In genomic region chr3:34496839-34497238, GRCm38 (mm10) we compare ENCODE assay signal across 29 mouse cellular contexts.
DNase-seq lines count a peak whose midpoint lies in the region; ATAC-seq and TF ChIP-seq lines count a peak whose summit lies in the region.
"Had no signal": no experiment of that assay in that cellular context is flagged by ENCODE, and none has a peak within 500 bp of the region (broad histone marks: within the 10 kb centered on the region; RNA-seq: fewer than 3 reads in every experiment).

No protein-coding gene starts in this region.

- ATAC-seq in forebrain, embryonic 14.5 days = no peak
- ATAC-seq in forebrain, embryonic 11.5 days (replicated peaks; ENCODE audit: low FRiP score) = no peak
- ATAC-seq in intestine, postnatal 0 days = no peak
- ATAC-seq in intestine, embryonic 16.5 days = no peak
- ATAC-seq in midbrain, postnatal 0 days (ENCODE audit: low FRiP score) = no peak
- ATAC-seq: activated CD4-positive, CD25-positive, alpha-beta regulatory T cell, adult 4 months; CD4-positive, CD25-positive, alpha-beta regulatory T cell, adult 4 months; forebrain, postnatal 0 days; liver, embryonic 12.5 days; liver, postnatal 0 days; midbrain, embryonic 13.5 days had no signal

- H3K27me3 ChIP-seq in forebrain, embryonic 14.5 days (replicated peaks; ENCODE audit: control insufficient read depth, insufficient read depth, low read length) = no peaks in the 10 kb centered on the region
- H3K27me3 ChIP-seq in forebrain, embryonic 11.5 days (ENCODE audit: control insufficient read depth, insufficient read depth, low read length) = no peaks in the 10 kb centered on the region; the same call in 1 of the 2 replicates
- no peaks in the 10 kb centered on the region for H3K27me3 ChIP-seq in intestine, postnatal 0 days (replicated peaks; ENCODE audit: control insufficient read depth, insufficient read depth, low read length)
- no peaks in the 10 kb centered on the region for H3K27me3 ChIP-seq in intestine, embryonic 16.5 days (replicated peaks; ENCODE audit: control insufficient read depth, insufficient read depth, low read length)
- no peaks in the 10 kb centered on the region for H3K27me3 ChIP-seq in midbrain, postnatal 0 days (ENCODE audit: insufficient read depth, low read length)
- H3K27me3 ChIP-seq in midbrain, embryonic 10.5 days (ENCODE audit: low read depth, poor library complexity, severe bottlenecking) = 0 out of 2 replicates have a peak, but pooled peaks cover 2% of the 10 kb centered on the region
- H3K27me3 ChIP-seq: heart, embryonic 13.5 days; limb, embryonic 12.5 days; liver, embryonic 12.5 days; stomach, embryonic 15.5 days had no signal

- no peaks in the 10 kb centered on the region for H3K9me3 ChIP-seq in forebrain, embryonic 14.5 days (replicated peaks; ENCODE audit: control insufficient read depth, low read length)
- no peaks in the 10 kb centered on the region for H3K9me3 ChIP-seq in forebrain, embryonic 11.5 days (ENCODE audit: control insufficient read depth, low read length)
- no peaks in the 10 kb centered on the region for H3K9me3 ChIP-seq in intestine, postnatal 0 days (ENCODE audit: control insufficient read depth)
- no peaks in the 10 kb centered on the region for H3K9me3 ChIP-seq in intestine, embryonic 16.5 days (ENCODE audit: control insufficient read depth, low read length)
- no peaks in the 10 kb centered on the region for H3K9me3 ChIP-seq in midbrain, postnatal 0 days (ENCODE audit: low read length)
- H3K9me3 ChIP-seq in midbrain, embryonic 10.5 days (replicated peaks) = no peaks in the 10 kb centered on the region
- H3K9me3 ChIP-seq: heart, embryonic 13.5 days; hindbrain, embryonic 10.5 days; limb, embryonic 12.5 days; liver, embryonic 12.5 days; midbrain, embryonic 13.5 days; stomach, embryonic 15.5 days had no signal

- H3K4me1 ChIP-seq in forebrain, embryonic 14.5 days (ENCODE audit: control insufficient read depth, insufficient read depth, low read length) = no peaks in the 10 kb centered on the region
- H3K4me1 ChIP-seq in forebrain, embryonic 11.5 days (replicated peaks; ENCODE audit: control insufficient read depth, insufficient read depth, low read length) = no peaks in the 10 kb centered on the region
- no peaks in the 10 kb centered on the region for H3K4me1 ChIP-seq in intestine, postnatal 0 days (replicated peaks; ENCODE audit: control insufficient read depth, insufficient read depth, low read length)
- no peaks in the 10 kb centered on the region for H3K4me1 ChIP-seq in intestine, embryonic 16.5 days (ENCODE audit: control insufficient read depth, insufficient read depth, low read length)
- no peaks in the 10 kb centered on the region for H3K4me1 ChIP-seq in midbrain, postnatal 0 days (ENCODE audit: insufficient read depth, low read length)
- H3K4me1 ChIP-seq in midbrain, embryonic 10.5 days = no peaks in the 10 kb centered on the region
- H3K4me1 ChIP-seq: heart, embryonic 13.5 days; hindbrain, embryonic 10.5 days; limb, embryonic 12.5 days; liver, embryonic 12.5 days; midbrain, embryonic 13.5 days; stomach, embryonic 15.5 days had no signal

- H3K9ac ChIP-seq in forebrain, embryonic 14.5 days (ENCODE audit: low read length) = no peak overlapping the region
- H3K9ac ChIP-seq in forebrain, embryonic 11.5 days (ENCODE audit: low read length) = no peak overlapping the region
- H3K9ac ChIP-seq in intestine, postnatal 0 days (ENCODE audit: low read depth, low read length) = no peak overlapping the region
- no peak overlapping the region for H3K9ac ChIP-seq in intestine, embryonic 16.5 days (ENCODE audit: low read depth, low read length)
- no peak overlapping the region for H3K9ac ChIP-seq in midbrain, postnatal 0 days (replicated peaks; ENCODE audit: low read length, poor library complexity, severe bottlenecking)
- H3K9ac ChIP-seq: forebrain, postnatal 0 days; heart, embryonic 13.5 days; limb, embryonic 12.5 days; liver, embryonic 12.5 days; liver, postnatal 0 days; midbrain, embryonic 13.5 days; stomach, embryonic 15.5 days had no signal

- 88% methylated on average over 8 of the region's 8 CpGs for WGBS in forebrain, embryonic 14.5 days
- WGBS in forebrain, embryonic 11.5 days = 92% methylated on average over 8 of the region's 8 CpGs
- 89% methylated on average over 8 of the region's 8 CpGs for WGBS in intestine, postnatal 0 days
- WGBS in intestine, embryonic 16.5 days = 86% methylated on average over 8 of the region's 8 CpGs
- 83% methylated on average over 8 of the region's 8 CpGs for WGBS in midbrain, postnatal 0 days
- WGBS in midbrain, embryonic 10.5 days = 92% methylated on average over 8 of the region's 8 CpGs

- H3K4me3 ChIP-seq in forebrain, embryonic 14.5 days (ENCODE audit: low read depth, low read length) = no peak overlapping the region
- H3K4me3 ChIP-seq in forebrain, embryonic 11.5 days (ENCODE audit: low read depth, low read length) = no peak overlapping the region
- H3K4me3 ChIP-seq in intestine, postnatal 0 days (ENCODE audit: low read depth, low read length) = no peak overlapping the region
- no peak overlapping the region for H3K4me3 ChIP-seq in intestine, embryonic 16.5 days (ENCODE audit: low read length)
- no peak overlapping the region for H3K4me3 ChIP-seq in midbrain, postnatal 0 days (ENCODE audit: low read depth, low read length)
- no peak overlapping the region for H3K4me3 ChIP-seq in midbrain, embryonic 10.5 days
- H3K4me3 ChIP-seq: heart, embryonic 13.5 days; hindbrain, embryonic 10.5 days; limb, embryonic 12.5 days; liver, embryonic 12.5 days; midbrain, embryonic 13.5 days; stomach, embryonic 15.5 days had no signal

- DNase-seq in forebrain, embryonic 14.5 days (ENCODE audit: low spot score) = peak; percentile 18
- no peak for DNase-seq in forebrain, embryonic 11.5 days (ENCODE audit: low spot score)
- peak; percentile 26 for DNase-seq in midbrain, postnatal 0 days (ENCODE audit: low spot score)
- no peak for DNase-seq in midbrain, embryonic 10.5 days (ENCODE audit: low spot score)
- no peak for DNase-seq in ovary, adult 18-20 months (ENCODE audit: low spot score)
- DNase-seq: adrenal gland, adult 2 months; adrenal gland, postnatal 36 days; cerebellum, adult 11 months; cerebellum, postnatal 36 days; forebrain, postnatal 0 days; heart, postnatal 10 days; kidney, adult 8-10 months; kidney, postnatal 10 days; layer of hippocampus, adult 9-11 months; liver, postnatal 0 days; lung, postnatal 36 days; retina, postnatal 1 day; right cerebral cortex, postnatal 14 days; thymus, postnatal 14 days had no signal

- H3K4me2 ChIP-seq in forebrain, embryonic 14.5 days (ENCODE audit: low read length) = no peak overlapping the region
- H3K4me2 ChIP-seq in forebrain, embryonic 11.5 days (ENCODE audit: low read depth, low read length, severe bottlenecking) = no peak overlapping the region
- no peak overlapping the region for H3K4me2 ChIP-seq in intestine, postnatal 0 days (replicated peaks; ENCODE audit: low read depth)
- H3K4me2 ChIP-seq in intestine, embryonic 16.5 days (ENCODE audit: low read depth, low read length) = no peak overlapping the region
- H3K4me2 ChIP-seq in midbrain, postnatal 0 days (ENCODE audit: low read depth, low read length, poor library complexity, severe bottlenecking) = no peak overlapping the region
- H3K4me2 ChIP-seq: heart, embryonic 13.5 days; limb, embryonic 12.5 days; liver, embryonic 12.5 days; midbrain, embryonic 13.5 days; stomach, embryonic 15.5 days had no signal

- no peak overlapping the region for H3K27ac ChIP-seq in forebrain, embryonic 14.5 days (ENCODE audit: low read depth, low read length)
- no peak overlapping the region for H3K27ac ChIP-seq in forebrain, embryonic 11.5 days (ENCODE audit: low read depth, low read length)
- no peak overlapping the region for H3K27ac ChIP-seq in intestine, postnatal 0 days (ENCODE audit: low read depth, low read length)
- no peak overlapping the region for H3K27ac ChIP-seq in intestine, embryonic 16.5 days (ENCODE audit: low read length)
- H3K27ac ChIP-seq in midbrain, postnatal 0 days (ENCODE audit: low read depth, low read length) = no peak overlapping the region
- H3K27ac ChIP-seq in midbrain, embryonic 10.5 days (replicated peaks) = no peak overlapping the region
- H3K27ac ChIP-seq: heart, embryonic 13.5 days; hindbrain, embryonic 10.5 days; limb, embryonic 12.5 days; liver, embryonic 12.5 days; midbrain, embryonic 13.5 days; stomach, embryonic 15.5 days had no signal

- 0 out of 2 replicates have a peak, but pooled peaks have one; percentile 3 for TF ChIP-seq CTCF in intestine, postnatal 0 days (IDR thresholded peaks at IDR 0.05; ENCODE audit: low read depth)
- no peak for TF ChIP-seq CTCF in midbrain, postnatal 0 days (IDR thresholded peaks at IDR 0.05)

- no peaks in the 10 kb centered on the region for H3K36me3 ChIP-seq in forebrain, embryonic 14.5 days (ENCODE audit: control insufficient read depth, insufficient read depth, low read length)
- H3K36me3 ChIP-seq in forebrain, embryonic 11.5 days (ENCODE audit: control insufficient read depth, insufficient read depth, low read length) = no peaks in the 10 kb centered on the region
- no peaks in the 10 kb centered on the region for H3K36me3 ChIP-seq in intestine, postnatal 0 days (ENCODE audit: control insufficient read depth, insufficient read depth)
- no peaks in the 10 kb centered on the region for H3K36me3 ChIP-seq in intestine, embryonic 16.5 days (ENCODE audit: control insufficient read depth, insufficient read depth, low read length)
- H3K36me3 ChIP-seq in midbrain, postnatal 0 days (ENCODE audit: insufficient read depth, low read length) = no peaks in the 10 kb centered on the region
- H3K36me3 ChIP-seq in midbrain, embryonic 10.5 days = no peaks in the 10 kb centered on the region
- H3K36me3 ChIP-seq: heart, embryonic 13.5 days; hindbrain, embryonic 10.5 days; limb, embryonic 12.5 days; liver, embryonic 12.5 days; midbrain, embryonic 13.5 days; stomach, embryonic 15.5 days had no signal

Comparison
In these comparisons a context has a peak if more than half of its experiments do, and no peak if none do; other contexts are left out.
1. DNase-seq: peak in forebrain, embryonic 14.5 days (single experiment) and midbrain, postnatal 0 days (single experiment); none in forebrain, embryonic 11.5 days (single experiment), midbrain, embryonic 10.5 days (single experiment) and ovary, adult 18-20 months (single experiment).